Mouse (Mus musculus) kidney, adult 11 months (tissue): ENCODE data around the gene Olfr140.

Experiments
- DNase-seq: peaks from one replicate; pipeline ENCODE4 v3.0.0; 2022

Olfr140 gene

DNA sequence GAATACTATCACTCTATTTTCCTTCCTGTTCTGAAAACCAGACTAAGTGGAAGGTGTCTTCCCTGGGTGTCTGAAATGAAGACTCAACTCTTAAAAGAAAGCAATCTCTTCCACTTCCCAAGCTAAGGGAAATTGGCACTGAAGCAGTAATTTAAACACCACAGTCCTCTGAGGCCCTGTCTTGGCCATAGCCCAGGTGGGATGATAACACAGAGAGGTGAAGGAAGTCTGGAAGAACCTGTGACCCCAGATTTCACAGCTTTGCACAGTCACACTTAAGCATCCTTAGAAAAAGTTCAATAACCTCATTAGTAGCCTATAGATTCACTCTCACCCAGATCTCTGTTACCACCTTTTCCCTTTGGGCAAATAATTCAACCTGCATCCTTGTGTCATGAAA, at the start of gene Olfr140:
Gene Olfr140, minus strand, starts transcription at position 101 of the 400 bp plus-strand sequence.
- DNase-seq, result no peak

DNA sequence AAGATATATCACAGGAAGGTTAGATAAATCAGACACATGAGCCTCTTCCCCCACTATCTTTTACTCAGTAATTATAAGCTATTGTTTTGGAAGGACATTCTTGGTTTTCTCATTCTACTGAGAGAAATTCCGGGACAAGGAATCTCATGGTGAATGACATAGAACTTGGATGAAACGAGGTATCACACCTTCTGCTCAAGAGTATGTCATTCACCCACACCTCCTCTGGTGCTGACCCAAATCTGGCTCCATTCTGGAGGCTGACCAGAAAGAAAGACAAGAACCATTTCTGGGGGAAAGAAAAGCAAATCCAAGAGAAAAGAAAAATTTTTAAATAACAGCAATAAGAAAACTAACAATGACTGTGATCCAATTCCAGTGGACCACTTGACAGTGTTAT, 6.7 kb upstream of the Olfr140 start:
- DNase-seq, result no peak

DNA sequence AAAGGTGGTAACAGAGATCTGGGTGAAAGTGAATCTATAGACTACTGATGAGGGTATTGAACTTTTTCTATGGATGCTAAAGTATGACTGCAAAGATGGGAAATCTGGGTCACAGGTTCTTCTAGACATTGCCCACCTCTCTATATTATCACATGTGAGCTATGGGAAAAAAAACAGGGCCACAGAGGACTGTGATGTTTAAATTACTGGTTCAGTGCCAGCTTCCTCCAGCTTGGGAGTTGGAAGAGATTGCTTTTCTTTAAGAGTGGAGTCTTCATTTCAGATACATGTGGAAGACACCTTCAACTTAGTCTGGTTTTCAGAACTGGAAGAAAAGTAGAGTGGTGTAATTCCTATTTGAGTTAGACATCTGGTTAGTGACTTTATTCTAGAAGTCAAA, 28.4 kb downstream of the Olfr140 start, which contains the start of gene Olfr1265:
Gene Olfr1265, plus strand, starts transcription at position 301 of the 400 bp plus-strand sequence.
- DNase-seq, result no peak

DNA sequence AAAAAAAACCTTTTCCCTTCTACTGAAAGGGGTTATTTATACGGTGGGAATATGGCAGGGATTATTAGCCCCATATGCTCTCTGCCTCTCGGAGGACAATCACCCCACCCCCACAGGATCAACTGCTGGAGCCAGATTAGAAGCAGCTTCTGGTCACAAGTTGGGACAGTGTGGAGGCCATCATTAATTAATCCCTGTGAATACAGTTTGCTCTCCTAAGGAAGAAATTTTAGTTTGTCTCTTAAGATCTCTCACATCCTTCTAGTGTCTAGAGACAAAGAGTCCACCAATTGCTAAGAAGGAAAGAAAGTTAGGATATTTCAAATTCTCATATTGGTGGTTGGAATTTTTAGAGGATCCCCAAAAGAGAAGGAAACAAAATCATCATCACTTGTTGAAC, 37.9 kb downstream of the Olfr140 start, which contains the start of gene Olfr1264:
Gene Olfr1264, minus strand, starts transcription at position 101 of the 400 bp plus-strand sequence.
- no peak for DNase-seq

DNA sequence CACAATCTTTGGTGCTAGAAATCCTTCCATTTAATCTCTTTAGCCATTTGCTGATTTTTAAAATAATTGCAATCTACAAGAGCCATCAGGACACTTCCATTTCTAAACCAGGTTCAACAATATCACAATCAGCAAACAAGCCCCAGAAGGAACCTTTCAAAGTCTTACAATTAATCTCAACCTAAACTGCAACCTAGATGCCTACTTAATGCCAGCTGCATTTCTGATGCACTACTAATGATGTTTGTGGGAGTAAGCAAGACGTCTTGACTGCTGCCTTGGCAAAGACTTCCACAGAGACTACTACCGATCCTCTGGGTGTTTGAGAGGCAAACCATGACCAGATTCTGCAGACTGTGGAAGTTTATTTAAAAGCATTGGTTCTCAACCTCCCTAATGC, 51.6 kb downstream of the Olfr140 start, which contains the start of gene Olfr1263:
Gene Olfr1263, plus strand, starts transcription at position 301 of the 400 bp plus-strand sequence.
- no peak for DNase-seq

DNA sequence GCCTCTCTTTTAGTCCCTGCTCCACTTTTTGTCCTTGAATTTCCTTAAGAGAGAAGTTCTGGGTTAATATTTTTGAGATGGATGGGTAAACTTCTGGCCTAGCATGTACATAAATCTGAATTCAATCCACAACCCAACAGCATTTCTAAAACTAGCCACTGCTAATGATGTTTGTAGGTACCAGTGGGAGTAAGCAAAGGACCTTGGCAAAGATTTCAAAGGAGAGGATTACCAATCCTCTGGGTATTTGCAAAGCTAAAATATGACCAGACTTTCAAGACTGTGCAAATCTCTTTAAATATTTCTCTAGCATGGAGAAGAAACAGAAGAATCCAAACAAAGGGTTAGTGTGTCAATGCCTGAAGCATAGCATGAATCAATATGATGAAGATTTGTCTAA, 63.5 kb downstream of the Olfr140 start, which contains the start of gene Olfr1262:
Gene Olfr1262, plus strand, starts transcription at position 301 of the 400 bp plus-strand sequence.
- no peak for DNase-seq
